Mouse (Mus musculus) olfactory bulb, adult 2 months (tissue): Measurements from ENCODE around the gene Soat1.

Source experiments
- CTCF ChIP-seq: fragments of 200-500 bp; IDR thresholded peaks from 2 replicates; pipeline ENCODE4 v1.5.1; 2012; ENCODE audit warnings: low read depth, mild to moderate bottlenecking, low read length, moderate library complexity; ENCODE audit not compliant: insufficient read depth
- POLR2A ChIP-seq: fragments of 200-500 bp; IDR thresholded peaks from 2 replicates; pipeline ENCODE4 v1.6.1; 2012; ENCODE audit warnings: mild to moderate bottlenecking, low read depth, low read length, moderate library complexity; ENCODE audit not compliant: insufficient read depth

- no peak for TF ChIP-seq CTCF
- no peak for TF ChIP-seq POLR2A
Observed at GRCm38 (mm10) chr1:156504945-156505523, 30.9 kb upstream of the Soat1 start.
